Mouse (Mus musculus): ENCODE measurements around the gene Tnfsfm13. TPM values are rescaled to one million over a fixed set of nuclear protein-coding genes. Genes with fewer than 3 reads are reported as not detected.
"Not testable (repeated sequence)": the region's sequence is repeated elsewhere in the genome, so short reads cannot be mapped to it uniquely, and the experiment has no call there.

Tnfsfm13 gene
- 3.3 and 3.4 TPM in 2 replicates for polyA plus RNA-seq (2015; fragmentation: Nextera tagmentation; extraction: Ambion mirVana)

DNA sequence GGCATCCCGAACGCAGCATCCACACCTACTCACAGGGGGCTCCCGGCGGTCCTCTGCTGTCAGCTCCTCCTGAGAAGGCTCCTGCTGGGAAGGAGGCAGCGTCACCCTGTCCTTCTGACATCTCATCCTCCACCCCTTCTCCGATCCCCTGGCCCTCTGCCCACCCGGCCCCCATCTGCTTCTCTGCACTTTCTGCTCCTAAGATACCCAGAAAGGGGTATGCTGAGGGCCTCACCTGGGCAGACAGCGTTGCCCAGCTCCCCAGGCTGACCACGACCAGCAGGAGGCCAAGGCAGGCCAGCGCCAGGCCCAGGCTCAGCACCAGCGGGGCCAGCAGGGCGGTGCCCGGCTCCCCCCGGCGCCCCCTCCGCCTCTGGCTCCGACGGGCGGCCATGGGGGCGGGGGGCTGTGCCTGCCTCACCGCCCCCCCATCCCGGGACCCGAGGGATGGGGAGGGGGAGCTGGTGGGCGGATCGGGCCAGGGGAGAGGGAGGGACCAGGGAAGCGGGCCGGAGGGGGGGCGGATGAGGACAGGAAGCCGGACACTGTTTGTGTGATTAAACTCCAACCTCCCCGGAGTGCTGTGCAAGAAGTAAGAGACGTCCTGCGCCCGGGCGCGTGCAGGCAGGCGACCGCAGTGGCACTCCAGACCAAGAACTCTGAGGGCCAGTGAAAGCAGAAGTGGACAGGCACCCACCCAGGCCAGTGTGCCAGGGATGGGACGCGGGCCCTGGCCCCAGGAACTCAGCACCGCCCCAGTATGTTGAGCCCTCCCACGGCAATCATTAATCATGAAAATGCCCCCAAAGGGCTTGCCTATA, at the start of gene Tnfsfm13, which contains the start of gene Tnfsf12:
Tnfsfm13 (minus strand) TSS at position 738 of the 821 bp plus-strand sequence.
Tnfsf12 (minus strand) TSS at position 489 of the 821 bp plus-strand sequence.
- peak within 1 kb of the TSS; percentile 67 for H3K4me3 ChIP-seq
- ATAC-seq (ENCODE audit: extremely low read depth, insufficient number of reproducible peaks, low FRiP score, low TSS enrichment) = peak; percentile 75
- H3K9ac ChIP-seq = peak within 1 kb of the TSS; percentile 91
- H3K27me3 ChIP-seq (replicated peaks) = no peaks in the 10 kb centered on the region
- no peaks in the 10 kb centered on the region for H3K9me3 ChIP-seq
- WGBS = 4% methylated on average over 38 of the region's 41 CpGs
- H3K36me3 ChIP-seq = no peaks in the 10 kb centered on the region
- peak within 1 kb of the TSS; percentile 89 for H3K4me2 ChIP-seq
- H3K4me1 ChIP-seq = peaks cover 32% of the 10 kb centered on the region
- peak within 1 kb of the TSS; percentile 72 for H3K27ac ChIP-seq (replicated peaks)

DNA sequence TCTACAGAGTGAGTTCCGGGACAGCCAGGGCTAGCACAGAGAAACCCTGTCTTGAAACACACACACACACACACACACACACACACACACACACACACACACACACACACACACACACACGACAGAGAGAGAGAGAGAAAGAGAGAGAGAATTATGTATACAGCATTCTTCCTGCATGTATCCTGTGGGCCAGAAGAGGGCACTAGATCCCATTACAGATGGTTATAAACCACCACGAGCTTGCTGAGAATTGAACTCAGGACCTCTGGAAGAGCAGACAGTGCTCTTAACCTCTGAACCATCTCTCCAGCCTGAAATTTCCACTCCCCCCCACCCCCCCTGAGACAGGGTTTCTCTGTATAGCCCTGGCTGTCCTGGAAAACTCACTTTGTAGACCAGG, 35.5 kb upstream of the Tnfsfm13 start:
- H3K9ac ChIP-seq; H3K4me1 ChIP-seq; ATAC-seq (ENCODE audit: extremely low read depth, insufficient number of reproducible peaks, low FRiP score, low TSS enrichment); H3K27me3 ChIP-seq (replicated peaks); H3K27ac ChIP-seq (replicated peaks); H3K9me3 ChIP-seq; H3K4me2 ChIP-seq; H3K4me3 ChIP-seq: not testable (repeated sequence)
- H3K36me3 ChIP-seq = peaks cover 33% of the 10 kb centered on the region
- 78% methylated on average over 2 of the region's 3 CpGs for WGBS

DNA sequence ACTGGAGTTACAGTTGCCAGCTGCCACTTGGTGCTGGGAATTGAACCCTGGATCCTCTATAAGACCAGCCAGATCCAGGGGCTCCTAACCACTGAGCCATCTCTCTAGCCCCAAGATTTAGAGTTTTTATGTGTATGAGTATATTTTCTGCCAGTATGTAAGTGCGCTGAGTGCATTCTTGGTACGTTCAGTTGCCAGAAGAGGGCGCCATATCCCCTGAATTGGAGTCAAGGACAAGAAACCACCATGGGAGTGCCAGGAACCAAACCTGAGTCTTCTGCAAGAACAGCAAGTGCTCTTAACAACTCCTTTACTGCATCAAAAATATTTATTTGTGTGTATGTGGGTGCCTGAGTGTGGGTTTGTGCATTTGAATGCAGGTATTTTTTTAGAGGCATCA, 33.2 kb upstream of the Tnfsfm13 start:
- H3K27me3 ChIP-seq (replicated peaks) = no peaks in the 10 kb centered on the region
- no peak overlapping the region for H3K9ac ChIP-seq
- no peak overlapping the region for H3K4me3 ChIP-seq
- no peak for ATAC-seq (ENCODE audit: extremely low read depth, insufficient number of reproducible peaks, low FRiP score, low TSS enrichment)
- H3K4me1 ChIP-seq = no peaks in the 10 kb centered on the region
- H3K9me3 ChIP-seq = no peaks in the 10 kb centered on the region
- WGBS = 17% methylated on average over 3 of the region's 3 CpGs
- H3K4me2 ChIP-seq = no peak overlapping the region
- H3K36me3 ChIP-seq = peaks cover 10% of the 10 kb centered on the region
- H3K27ac ChIP-seq (replicated peaks) = no peak overlapping the region

DNA sequence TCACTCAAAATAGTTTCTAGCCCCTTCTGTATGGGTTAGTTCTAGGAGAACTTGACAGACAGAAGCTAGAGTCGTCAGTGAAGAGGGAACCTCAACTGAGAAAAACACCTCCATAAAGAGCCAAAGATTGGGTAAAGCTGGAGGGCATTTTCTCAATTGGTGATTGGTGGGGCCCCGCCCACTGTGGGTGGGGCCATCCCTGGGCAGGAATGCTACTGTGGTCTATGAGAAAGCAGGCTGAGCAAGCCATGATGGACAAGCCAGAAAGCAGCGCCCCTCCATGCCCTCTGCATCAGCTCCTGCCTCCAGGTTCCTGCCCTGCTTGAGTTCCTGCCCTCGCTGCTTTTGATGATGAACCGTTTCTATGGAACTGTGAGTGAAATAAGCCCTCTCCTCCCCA, 30.1 kb upstream of the Tnfsfm13 start:
- no peak for ATAC-seq (ENCODE audit: extremely low read depth, insufficient number of reproducible peaks, low FRiP score, low TSS enrichment)
- H3K36me3 ChIP-seq = no peaks in the 10 kb centered on the region
- H3K4me1 ChIP-seq = no peaks in the 10 kb centered on the region
- no peaks in the 10 kb centered on the region for H3K27me3 ChIP-seq (replicated peaks)
- no peak overlapping the region for H3K27ac ChIP-seq (replicated peaks)
- no peak overlapping the region for H3K9ac ChIP-seq
- no peak overlapping the region for H3K4me3 ChIP-seq
- no peak overlapping the region for H3K4me2 ChIP-seq
- 31% methylated on average over 5 of the region's 5 CpGs for WGBS
- H3K9me3 ChIP-seq = no peaks in the 10 kb centered on the region

DNA sequence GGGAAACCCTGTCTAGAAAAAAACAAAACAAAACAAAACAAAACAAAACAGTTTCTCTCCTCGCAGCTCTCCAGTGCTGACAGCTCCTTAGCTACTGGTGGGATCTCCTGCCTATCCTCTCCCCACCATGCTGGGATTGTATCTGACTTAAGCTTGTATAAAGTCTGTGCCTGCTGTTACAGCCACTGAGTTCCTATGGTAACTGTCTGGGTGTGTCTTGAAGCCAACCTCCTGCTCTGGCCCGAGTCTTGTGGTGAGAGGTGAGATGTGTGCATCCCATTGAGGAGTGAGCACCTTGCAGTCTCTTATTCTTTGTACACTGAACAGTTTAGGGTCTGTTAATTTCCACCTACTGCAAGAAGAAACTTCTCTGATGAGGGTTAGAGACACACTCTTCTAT, 27.2 kb upstream of the Tnfsfm13 start:
- no peaks in the 10 kb centered on the region for H3K36me3 ChIP-seq
- H3K27ac ChIP-seq (replicated peaks) = no peak overlapping the region
- no peak overlapping the region for H3K9ac ChIP-seq
- no peak overlapping the region for H3K4me2 ChIP-seq
- H3K4me1 ChIP-seq = no peaks in the 10 kb centered on the region; the same call in 1 of the 2 replicates
- no peak overlapping the region for H3K4me3 ChIP-seq
- H3K9me3 ChIP-seq = no peaks in the 10 kb centered on the region
- WGBS = 32% methylated on average over 2 of the region's 2 CpGs
- ATAC-seq (ENCODE audit: extremely low read depth, insufficient number of reproducible peaks, low FRiP score, low TSS enrichment) = no peak
- H3K27me3 ChIP-seq (replicated peaks) = no peaks in the 10 kb centered on the region

DNA sequence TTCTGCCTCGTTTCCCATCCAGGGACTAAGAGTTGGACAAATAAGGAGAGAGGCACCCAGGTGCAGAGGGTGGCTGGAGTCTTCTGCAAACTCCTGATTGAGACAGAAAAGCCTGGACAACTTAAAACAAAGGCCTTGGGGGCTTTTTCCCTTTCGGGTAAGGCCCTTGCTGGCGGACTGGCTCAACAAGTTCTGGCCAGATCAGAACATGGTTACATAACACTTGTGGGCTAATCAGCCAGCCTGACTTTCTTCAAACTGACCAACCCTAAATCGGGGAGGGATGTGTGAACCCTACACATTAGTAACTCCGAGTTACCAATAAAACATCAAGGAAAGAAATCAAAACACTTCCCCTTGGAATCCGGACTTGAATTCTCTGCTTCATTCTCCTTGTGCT, 25.0 kb upstream of the Tnfsfm13 start:
- Histone ChIP-seq H3K9ac (no peak overlapping the region), H3K4me2 (no peak overlapping the region), H3K9me3 (no peaks in the 10 kb centered on the region), H3K4me3 (no peak overlapping the region), H3K27ac (replicated peaks) (no peak overlapping the region), H3K27me3 (replicated peaks) (no peaks in the 10 kb centered on the region), H3K36me3 (no peaks in the 10 kb centered on the region), H3K4me1 (peaks cover 5% of the 10 kb centered on the region)
- 72% methylated on average over 6 of the region's 6 CpGs for WGBS
- ATAC-seq (ENCODE audit: extremely low read depth, insufficient number of reproducible peaks, low FRiP score, low TSS enrichment) = no peak

DNA sequence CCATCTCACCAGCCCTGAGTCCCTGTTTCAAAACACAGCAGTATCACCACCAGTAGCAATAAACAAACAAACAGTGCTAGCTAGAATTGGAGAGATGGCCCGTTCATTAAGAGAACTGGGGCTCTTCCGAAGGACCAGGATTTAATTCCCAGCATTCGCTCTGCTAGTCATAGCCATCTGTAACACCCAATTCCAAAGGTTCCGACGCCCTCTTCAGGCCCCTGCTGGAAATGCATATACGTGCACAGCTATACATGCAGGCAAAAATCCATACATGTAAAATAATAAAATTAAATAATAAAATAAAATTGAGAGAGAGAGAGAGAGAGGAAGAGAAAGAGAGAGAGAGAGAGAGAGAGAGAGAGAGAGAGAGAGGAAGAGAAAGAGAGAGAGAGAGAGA, 23.5 kb upstream of the Tnfsfm13 start:
- Histone ChIP-seq H3K9ac (no peak overlapping the region), H3K27ac (replicated peaks) (no peak overlapping the region), H3K9me3 (0 out of 2 replicates have a peak, but pooled peaks cover 4% of the 10 kb centered on the region), H3K36me3 (no peaks in the 10 kb centered on the region), H3K27me3 (replicated peaks) (no peaks in the 10 kb centered on the region), H3K4me1 (peaks cover 14% of the 10 kb centered on the region), H3K4me2 (no peak overlapping the region), H3K4me3 (no peak overlapping the region)
- 67% methylated on average over 6 of the region's 6 CpGs for WGBS
- no peak for ATAC-seq (ENCODE audit: extremely low read depth, insufficient number of reproducible peaks, low FRiP score, low TSS enrichment)

DNA sequence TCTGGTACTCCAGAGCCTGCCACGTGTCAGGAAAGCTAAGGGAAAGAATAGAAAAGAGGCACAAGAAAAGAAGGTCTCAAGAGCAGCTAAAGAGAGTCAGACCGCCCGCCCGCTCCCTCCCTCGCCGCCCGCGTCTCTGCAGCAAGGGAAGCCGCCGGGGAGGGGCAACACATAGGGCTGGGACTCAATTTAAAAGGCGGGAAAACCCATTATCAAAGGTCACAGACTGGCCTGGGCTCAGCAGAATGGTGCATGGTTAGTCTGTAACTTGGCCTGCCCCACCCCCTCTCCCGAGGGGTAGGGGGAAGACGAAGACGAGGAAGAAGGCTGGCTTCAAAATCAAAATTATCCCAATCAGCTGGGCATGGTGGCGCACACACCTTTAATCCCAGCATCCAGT, 22.8 kb upstream of the Tnfsfm13 start:
- WGBS = 26% methylated on average over 15 of the region's 15 CpGs
- Histone ChIP-seq H3K9me3 (0 out of 2 replicates have a peak, but pooled peaks cover 4% of the 10 kb centered on the region), H3K36me3 (no peaks in the 10 kb centered on the region), H3K27ac (replicated peaks) (no peak overlapping the region), H3K4me2 (peak overlapping the region; percentile 46; the same call in 1 of the 2 replicates), H3K27me3 (replicated peaks) (no peaks in the 10 kb centered on the region), H3K4me1 (peaks cover 14% of the 10 kb centered on the region), H3K9ac (peak overlapping the region; percentile 58; the same call in 1 of the 2 replicates), H3K4me3 (no peak overlapping the region)
- no peak for ATAC-seq (ENCODE audit: extremely low read depth, insufficient number of reproducible peaks, low FRiP score, low TSS enrichment)

DNA sequence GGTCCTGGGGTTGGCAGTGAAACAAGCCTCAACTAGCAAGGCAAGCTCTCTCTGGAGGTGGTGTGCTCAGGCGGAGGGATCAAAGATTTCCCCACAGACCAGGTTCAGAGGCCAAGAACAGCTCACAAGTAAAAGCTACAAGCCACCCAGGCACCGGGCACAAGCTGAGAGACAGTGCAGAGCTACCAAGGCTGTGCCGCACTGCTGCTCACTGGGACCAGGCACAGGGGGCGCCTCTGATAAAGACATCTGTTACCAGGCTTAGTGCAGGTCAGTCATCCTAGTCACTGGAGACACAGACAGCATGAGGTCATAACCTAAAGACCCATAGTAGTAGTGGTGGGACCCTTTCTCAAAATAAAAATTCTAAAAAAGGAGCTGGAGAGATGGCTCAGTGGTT, 21.1 kb upstream of the Tnfsfm13 start:
- H3K9ac ChIP-seq = no peak overlapping the region
- H3K9me3 ChIP-seq = 0 out of 2 replicates have a peak, but pooled peaks cover 4% of the 10 kb centered on the region
- H3K4me2 ChIP-seq = no peak overlapping the region
- H3K4me3 ChIP-seq = no peak overlapping the region
- peaks cover 14% of the 10 kb centered on the region for H3K4me1 ChIP-seq
- no peak for ATAC-seq (ENCODE audit: extremely low read depth, insufficient number of reproducible peaks, low FRiP score, low TSS enrichment)
- H3K36me3 ChIP-seq = no peaks in the 10 kb centered on the region
- whole genome bisulfite sequencing = 73% methylated on average over 4 of the region's 4 CpGs
- H3K27ac ChIP-seq (replicated peaks) = no peak overlapping the region
- H3K27me3 ChIP-seq (replicated peaks) = no peaks in the 10 kb centered on the region

DNA sequence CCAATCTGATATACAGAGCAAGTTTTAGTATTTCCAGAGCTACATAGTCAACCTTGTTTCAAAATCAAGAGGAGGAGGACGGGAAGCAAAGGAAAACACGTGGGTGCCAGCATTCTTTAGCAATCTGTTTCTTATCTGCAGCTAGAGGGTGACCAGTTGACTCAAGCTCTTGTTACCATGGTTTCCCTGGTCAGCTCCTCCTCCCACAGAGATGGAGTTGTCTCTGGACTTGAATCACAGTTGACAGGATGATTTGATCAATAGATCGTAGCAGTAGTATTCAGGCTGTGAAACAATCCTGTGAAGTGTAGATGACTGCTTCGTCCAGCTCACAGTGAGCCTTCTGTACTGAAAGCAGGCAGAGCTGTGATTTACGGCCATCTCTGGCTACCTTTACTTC, 20.0 kb upstream of the Tnfsfm13 start:
- no peak for ATAC-seq (ENCODE audit: extremely low read depth, insufficient number of reproducible peaks, low FRiP score, low TSS enrichment)
- 0 out of 2 replicates have a peak, but pooled peaks cover 4% of the 10 kb centered on the region for H3K9me3 ChIP-seq
- peaks cover 14% of the 10 kb centered on the region for H3K4me1 ChIP-seq
- no peak overlapping the region for H3K4me3 ChIP-seq
- H3K9ac ChIP-seq = no peak overlapping the region; the same call in 1 of the 2 replicates
- 22% methylated on average over 5 of the region's 5 CpGs for WGBS
- peak overlapping the region; percentile 12; the same call in 1 of the 2 replicates for H3K4me2 ChIP-seq
- H3K36me3 ChIP-seq = no peaks in the 10 kb centered on the region
- H3K27me3 ChIP-seq (replicated peaks) = no peaks in the 10 kb centered on the region
- H3K27ac ChIP-seq (replicated peaks) = no peak overlapping the region

DNA sequence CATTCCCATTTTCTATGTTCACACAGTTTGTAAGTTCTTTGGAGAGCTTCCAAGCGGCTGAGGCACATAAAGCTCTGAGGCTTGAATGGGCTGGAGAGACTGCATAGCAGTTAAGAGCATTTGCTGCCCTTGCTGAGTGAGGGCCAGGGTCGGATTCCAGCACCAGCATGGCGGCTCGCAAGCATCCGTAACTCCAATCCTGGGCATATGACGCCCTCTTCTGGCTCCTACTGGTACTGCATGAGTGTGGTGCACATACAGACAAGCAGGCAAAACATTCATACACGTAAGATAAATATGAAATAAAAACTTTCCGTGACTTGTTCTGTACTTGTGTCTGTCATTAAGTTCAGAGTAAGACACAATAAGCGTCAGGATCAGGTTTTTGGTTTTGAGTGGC, 19.6 kb upstream of the Tnfsfm13 start:
- 50% methylated on average over 9 of the region's 9 CpGs for WGBS
- Histone ChIP-seq H3K27me3 (replicated peaks) (no peaks in the 10 kb centered on the region), H3K4me3 (no peak overlapping the region), H3K4me1 (peaks cover 14% of the 10 kb centered on the region), H3K4me2 (peak overlapping the region; percentile 12; the same call in 1 of the 2 replicates), H3K36me3 (no peaks in the 10 kb centered on the region), H3K9me3 (0 out of 2 replicates have a peak, but pooled peaks cover 4% of the 10 kb centered on the region), H3K27ac (replicated peaks) (no peak overlapping the region; the same call in 1 of the 2 replicates), H3K9ac (no peak overlapping the region)
- ATAC-seq (ENCODE audit: extremely low read depth, insufficient number of reproducible peaks, low FRiP score, low TSS enrichment) = no peak
